Mouse (Mus musculus): ENCODE results near the gene Btf3.

DNA sequence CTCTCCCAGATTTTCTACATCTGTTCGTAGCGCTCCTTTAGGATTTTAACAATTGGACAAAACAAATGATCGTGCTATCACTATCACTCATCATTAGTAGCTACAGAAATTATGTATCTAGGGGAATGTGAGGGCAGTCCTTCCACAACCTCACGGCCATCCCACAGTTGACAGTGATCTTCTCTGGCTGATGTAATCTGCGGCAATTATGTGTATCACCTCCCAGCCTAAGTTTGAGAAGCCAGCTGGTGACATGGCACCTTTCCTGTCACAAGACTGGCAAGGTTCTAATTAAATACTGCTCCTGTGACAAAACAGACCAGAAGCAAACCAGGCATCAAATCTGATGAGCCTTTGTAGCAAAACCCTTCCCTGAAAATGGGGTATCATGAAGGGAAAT lies 8.8 kb downstream of the Btf3 start:
- TF ChIP-seq CTCF (IDR thresholded peaks at IDR 0.05; ENCODE audit: insufficient read depth, low read length) (no peak), POLR2A (IDR thresholded peaks at IDR 0.05; ENCODE audit: borderline replicate concordance, extremely low read depth, low read depth, low read length) (no peak)
